Mouse (Mus musculus) intestine, postnatal 0 days (tissue): ENCODE measurements around the gene Sypl2. TPM values are rescaled to one million over a fixed set of nuclear protein-coding genes. Genes with fewer than 3 reads are reported as not detected.

ENCODE experiments used
- ATAC-seq: fragments of 200-750 bp; cut with Nextera tagmentation; 2 replicates; pipeline ENCODE4 v1.8.0; 2017; ENCODE audit warnings: mild to moderate bottlenecking, moderate TSS enrichment, moderate library complexity
- H3K27ac ChIP-seq: fragments of 300-500 bp; sonication (generic); 2 replicates; pipeline ENCODE4 v1.5.1; 2014; ENCODE audit warnings: mild to moderate bottlenecking, low read depth, low read length, moderate library complexity
- H3K27me3 ChIP-seq: fragments of 300-500 bp; sonication (generic); replicated peaks from 2 replicates; pipeline ENCODE4 v1.6.1; 2014; ENCODE audit warnings: low read length, mixed read lengths; ENCODE audit not compliant: control insufficient read depth, insufficient read depth
- H3K36me3 ChIP-seq: fragments of 300-500 bp; sonication (generic); 2 replicates; pipeline ENCODE4 v1.6.1; 2014; ENCODE audit warnings: mild to moderate bottlenecking, moderate library complexity; ENCODE audit not compliant: control insufficient read depth, insufficient read depth
- H3K4me1 ChIP-seq: fragments of 300-500 bp; sonication (generic); replicated peaks from 2 replicates; pipeline ENCODE4 v1.6.1; 2014; ENCODE audit warnings: antibody characterized with exemption, low read length, mixed read lengths; ENCODE audit not compliant: control insufficient read depth, insufficient read depth
- H3K4me2 ChIP-seq: fragments of 300-500 bp; sonication (generic); replicated peaks from 2 replicates; pipeline ENCODE4 v1.6.1; 2014; ENCODE audit warnings: low read depth, mild to moderate bottlenecking, moderate library complexity
- H3K4me3 ChIP-seq: fragments of 300-500 bp; sonication (generic); 2 replicates; pipeline ENCODE4 v1.5.1; 2014; ENCODE audit warnings: low read depth, low read length
- H3K9ac ChIP-seq: fragments of 300-500 bp; sonication (generic); 2 replicates; pipeline ENCODE4 v1.6.1; 2014; ENCODE audit warnings: mild to moderate bottlenecking, low read depth, low read length
- H3K9me3 ChIP-seq: fragments of 300-500 bp; sonication (generic); 2 replicates; pipeline ENCODE4 v1.6.1; 2016; ENCODE audit warnings: mixed run types; ENCODE audit not compliant: control insufficient read depth
- CTCF ChIP-seq: sonication (generic); IDR thresholded peaks from 2 replicates; pipeline ENCODE4 v1.5.1; 2016; ENCODE audit warnings: low read depth, mild to moderate bottlenecking, control low read depth, antibody characterized with exemption, moderate library complexity
- WGBS: fragments of 180-500 bp; shearing (Covaris S2); extraction: QIAGEN DNeasy Blood & Tissue Kit; methylation state at CpG from one replicate; pipeline ENCODE4 v1.1.7; 2014; 5-methylcytosine and 5-hydroxymethylcytosine counted together
- polyA plus RNA-seq: library from polyadenylated mRNA; unstranded; fragments of >200 nt; fragmentation: Nextera tagmentation; extraction: Ambion mirVana; gene quantifications from 2 replicates; pipeline ENCODE4 v1.2.1, GENCODE M21; 2015

Sypl2 gene
- 0.26 and 0.51 TPM in 2 replicates for polyA plus RNA-seq

GRCm38 (mm10) chr3:108226558-108227350 is at the start of gene Sypl2:
TSS of gene Sypl2 (minus strand) at chr3:108226648.
- peak within 1 kb of the TSS; percentile 76 for H3K4me2 ChIP-seq
- H3K36me3 ChIP-seq, result no peaks in the 10 kb centered on the region
- H3K27ac ChIP-seq, result no peak within 1 kb of the TSS
- peak within 1 kb of the TSS; percentile 46; the same call in 1 of the 2 replicates for H3K9ac ChIP-seq
- no peaks in the 10 kb centered on the region for H3K9me3 ChIP-seq
- peak; percentile 52; the same call in 1 of the 2 replicates for ATAC-seq
- 0 out of 2 replicates have a peak, but pooled peaks have one; percentile 2 for TF ChIP-seq CTCF
- no peaks in the 10 kb centered on the region; the same call in 1 of the 2 replicates for H3K4me1 ChIP-seq
- peaks cover 17% of the 10 kb centered on the region for H3K27me3 ChIP-seq
- peak within 1 kb of the TSS; percentile 46 for H3K4me3 ChIP-seq
- 8% methylated on average over 44 of the region's 44 CpGs for WGBS

- no peak overlapping the region for H3K4me3 ChIP-seq
- H3K27ac ChIP-seq, result no peak overlapping the region
- H3K4me2 ChIP-seq, result no peak overlapping the region; the same call in 1 of the 2 replicates
- peaks cover 16% of the 10 kb centered on the region for H3K36me3 ChIP-seq
- WGBS, result 57% methylated on average over 3 of the region's 3 CpGs
- H3K27me3 ChIP-seq, result no peaks in the 10 kb centered on the region
- TF ChIP-seq CTCF, result no peak
- no peak overlapping the region for H3K9ac ChIP-seq
- ATAC-seq, result no peak
- H3K4me1 ChIP-seq, result no peaks in the 10 kb centered on the region
- H3K9me3 ChIP-seq, result no peaks in the 10 kb centered on the region
Measured at GRCm38 (mm10) chr3:108259319-108259718, 32.9 kb upstream of the Sypl2 start.

GRCm38 (mm10) chr3:108257831-108258500 is 31.5 kb upstream of the Sypl2 start:
- no peak for TF ChIP-seq CTCF
- peaks cover 10% of the 10 kb centered on the region; the same call in 1 of the 2 replicates for H3K36me3 ChIP-seq
- H3K4me1 ChIP-seq, result no peaks in the 10 kb centered on the region
- WGBS, result 40% methylated on average over 3 of the region's 3 CpGs
- H3K27me3 ChIP-seq, result no peaks in the 10 kb centered on the region
- peak overlapping the region; percentile 91 for H3K4me3 ChIP-seq
- peak overlapping the region; percentile 83 for H3K9ac ChIP-seq
- no peak for ATAC-seq
- no peaks in the 10 kb centered on the region for H3K9me3 ChIP-seq
- H3K4me2 ChIP-seq, result peak overlapping the region; percentile 86
- H3K27ac ChIP-seq, result peak overlapping the region; percentile 71

- peak within 1 kb of the TSS; percentile 91 for H3K4me3 ChIP-seq
- ATAC-seq, result peak; percentile 99
- H3K36me3 ChIP-seq, result peaks cover 3% of the 10 kb centered on the region; the same call in 1 of the 2 replicates
- H3K27ac ChIP-seq, result peak within 1 kb of the TSS; percentile 71
- no peak for TF ChIP-seq CTCF
- WGBS, result under 1% methylated on average over 78 of the region's 79 CpGs
- H3K27me3 ChIP-seq, result no peaks in the 10 kb centered on the region
- peak within 1 kb of the TSS; percentile 86 for H3K4me2 ChIP-seq
- no peaks in the 10 kb centered on the region for H3K9me3 ChIP-seq
- peak within 1 kb of the TSS; percentile 83 for H3K9ac ChIP-seq
- no peaks in the 10 kb centered on the region for H3K4me1 ChIP-seq
Measured at GRCm38 (mm10) chr3:108256719-108257637, 30.5 kb upstream of the Sypl2 start, which contains the start of gene Psma5. TSS of gene Psma5 (plus strand) at chr3:108256926.

- no peaks in the 10 kb centered on the region for H3K27me3 ChIP-seq
- no peak overlapping the region for H3K9ac ChIP-seq
- no peaks in the 10 kb centered on the region for H3K4me1 ChIP-seq
- no peaks in the 10 kb centered on the region for H3K36me3 ChIP-seq
- TF ChIP-seq CTCF, result no peak
- no peak overlapping the region for H3K4me2 ChIP-seq
- H3K9me3 ChIP-seq, result no peaks in the 10 kb centered on the region
- H3K4me3 ChIP-seq, result no peak overlapping the region
- H3K27ac ChIP-seq, result no peak overlapping the region
- WGBS, result 77% methylated on average over 2 of the region's 2 CpGs
- no peak for ATAC-seq
Measured at GRCm38 (mm10) chr3:108246857-108247256, 20.4 kb upstream of the Sypl2 start.
